Mouse (Mus musculus) stomach, embryonic 14.5 days (tissue): ENCODE results near the gene Ifnar1. TPM values are rescaled to one million over a fixed set of nuclear protein-coding genes. Genes with fewer than 3 reads are reported as not detected.

Experiments used
- ATAC-seq: fragments of 200-750 bp; cut with Nextera tagmentation; 2 replicates; pipeline ENCODE4 v1.8.0; 2017; ENCODE audit warnings: low read depth, moderate TSS enrichment; ENCODE audit not compliant: insufficient number of reproducible peaks, insufficient read depth, low FRiP score
- H3K27ac ChIP-seq: fragments of 300-500 bp; sonication (generic); 2 replicates; pipeline ENCODE4 v1.5.1; 2014; ENCODE audit warnings: mild to moderate bottlenecking, low read length, moderate library complexity, mixed read lengths
- H3K27me3 ChIP-seq: fragments of 300-500 bp; sonication (generic); 2 replicates; pipeline ENCODE4 v1.6.1; 2014; ENCODE audit warnings: low read length, control low read depth, mixed read lengths; ENCODE audit not compliant: control insufficient read depth, insufficient read depth
- H3K36me3 ChIP-seq: fragments of 300-500 bp; sonication (generic); 2 replicates; pipeline ENCODE4 v1.6.1; 2014; ENCODE audit warnings: mild to moderate bottlenecking, control low read depth, low read length, moderate library complexity, mixed read lengths; ENCODE audit not compliant: control insufficient read depth, insufficient read depth
- H3K4me1 ChIP-seq: fragments of 300-500 bp; sonication (generic); 2 replicates; pipeline ENCODE4 v1.6.1; 2014; ENCODE audit warnings: low read length, control low read depth, mixed read lengths; ENCODE audit not compliant: control insufficient read depth, insufficient read depth
- H3K4me2 ChIP-seq: fragments of 300-500 bp; sonication (generic); replicated peaks from 2 replicates; pipeline ENCODE4 v1.6.1; 2014; ENCODE audit warnings: low read depth, low read length, control low read depth
- H3K4me3 ChIP-seq: fragments of 300-500 bp; sonication (generic); 2 replicates; pipeline ENCODE4 v1.5.1; 2014; ENCODE audit warnings: low read depth, low read length, control low read depth
- H3K9ac ChIP-seq: fragments of 300-500 bp; sonication (generic); replicated peaks from 2 replicates; pipeline ENCODE4 v1.6.1; 2014; ENCODE audit warnings: low read depth, mild to moderate bottlenecking, control low read depth, low read length, moderate library complexity, mixed read lengths
- H3K9me3 ChIP-seq: fragments of 300-500 bp; sonication (generic); 2 replicates; pipeline ENCODE4 v1.6.1; 2016; ENCODE audit warnings: low read depth, low read length, control low read depth; ENCODE audit not compliant: control insufficient read depth
- WGBS: fragments of 180-500 bp; shearing (Covaris S2); extraction: QIAGEN DNeasy Blood & Tissue Kit; methylation state at CpG from one replicate; pipeline ENCODE4 v1.1.7; 2014; 5-methylcytosine and 5-hydroxymethylcytosine counted together
- polyA plus RNA-seq: library from polyadenylated mRNA; unstranded; fragments of >200 nt; fragmentation: Nextera tagmentation; extraction: Ambion mirVana; gene quantifications from 2 replicates; pipeline ENCODE4 v1.2.1, GENCODE M21; 2014

The Ifnar1 gene
- polyA plus RNA-seq, 1 experiment from 2014 or later: 63.9 TPM

GRCm38 (mm10) chr16:91463836-91464400, 21.1 kb upstream of the Ifnar1 start:
- H3K4me1 ChIP-seq: peaks cover 10% of the 10 kb centered on the region
- peak overlapping the region; percentile 52; the same call in 1 of the 2 replicates for H3K27ac ChIP-seq
- H3K4me2 ChIP-seq: peak overlapping the region; percentile 92
- no peaks in the 10 kb centered on the region; the same call in 1 of the 2 replicates for H3K36me3 ChIP-seq
- H3K9ac ChIP-seq: 0 out of 2 replicates have a peak overlapping the region, but pooled peaks have one; percentile 12
- H3K9me3 ChIP-seq: no peaks in the 10 kb centered on the region
- 82% methylated on average over 4 of the region's 4 CpGs for WGBS
- no peak for ATAC-seq
- no peaks in the 10 kb centered on the region for H3K27me3 ChIP-seq
- H3K4me3 ChIP-seq: peak overlapping the region; percentile 62

- H3K4me1 ChIP-seq: peaks cover 10% of the 10 kb centered on the region
- WGBS: 2% methylated on average over 44 of the region's 44 CpGs
- ATAC-seq: peak; percentile 99
- peak overlapping the region; percentile 92 for H3K4me2 ChIP-seq
- H3K27me3 ChIP-seq: no peaks in the 10 kb centered on the region
- H3K36me3 ChIP-seq: no peaks in the 10 kb centered on the region; the same call in 1 of the 2 replicates
- 0 out of 2 replicates have a peak overlapping the region, but pooled peaks have one; percentile 38 for H3K9ac ChIP-seq
- peak overlapping the region; percentile 62 for H3K4me3 ChIP-seq
- no peaks in the 10 kb centered on the region for H3K9me3 ChIP-seq
- H3K27ac ChIP-seq: peak overlapping the region; percentile 52; the same call in 1 of the 2 replicates
Measured at GRCm38 (mm10) chr16:91464594-91465504, 20.2 kb upstream of the Ifnar1 start.

GRCm38 (mm10) chr16:91465505-91466240, 19.4 kb upstream of the Ifnar1 start:
- Histone ChIP-seq H3K4me3 (peak overlapping the region; percentile 62), H3K27me3 (no peaks in the 10 kb centered on the region), H3K27ac (peak overlapping the region; percentile 16; the same call in 1 of the 2 replicates), H3K36me3 (no peaks in the 10 kb centered on the region; the same call in 1 of the 2 replicates), H3K4me2 (peak overlapping the region; percentile 92), H3K9ac (0 out of 2 replicates have a peak overlapping the region, but pooled peaks have one; percentile 38), H3K9me3 (no peaks in the 10 kb centered on the region), H3K4me1 (peaks cover 10% of the 10 kb centered on the region)
- 48% methylated on average over 13 of the region's 13 CpGs for WGBS
- no peak for ATAC-seq

GRCm38 (mm10) chr16:91466566-91466965, 18.5 kb upstream of the Ifnar1 start:
- H3K27ac ChIP-seq: no peak overlapping the region
- no peak for ATAC-seq
- H3K36me3 ChIP-seq: no peaks in the 10 kb centered on the region; the same call in 1 of the 2 replicates
- H3K27me3 ChIP-seq: no peaks in the 10 kb centered on the region
- peaks cover 10% of the 10 kb centered on the region for H3K4me1 ChIP-seq
- no peaks in the 10 kb centered on the region for H3K9me3 ChIP-seq
- no peak overlapping the region for H3K4me2 ChIP-seq
- no peak overlapping the region for H3K4me3 ChIP-seq
- WGBS: 66% methylated on average over 6 of the region's 6 CpGs
- no peak overlapping the region for H3K9ac ChIP-seq

GRCm38 (mm10) chr16:91470470-91470869, 14.6 kb upstream of the Ifnar1 start:
- 79% methylated on average over 3 of the region's 3 CpGs for WGBS
- ATAC-seq: no peak
- Histone ChIP-seq H3K36me3 (no peaks in the 10 kb centered on the region; the same call in 1 of the 2 replicates), H3K4me1 (peaks cover 3% of the 10 kb centered on the region), H3K27ac (no peak overlapping the region), H3K27me3 (no peaks in the 10 kb centered on the region), H3K4me3 (no peak overlapping the region), H3K9me3 (no peaks in the 10 kb centered on the region), H3K4me2 (no peak overlapping the region), H3K9ac (no peak overlapping the region)

- H3K9me3 ChIP-seq: no peaks in the 10 kb centered on the region
- no peak overlapping the region for H3K4me2 ChIP-seq
- ATAC-seq: no peak
- H3K27ac ChIP-seq: no peak overlapping the region
- H3K9ac ChIP-seq: no peak overlapping the region
- no peaks in the 10 kb centered on the region for H3K27me3 ChIP-seq
- H3K4me1 ChIP-seq: no peaks in the 10 kb centered on the region
- 73% methylated on average over 6 of the region's 6 CpGs for WGBS
- no peak overlapping the region for H3K4me3 ChIP-seq
- no peaks in the 10 kb centered on the region; the same call in 1 of the 2 replicates for H3K36me3 ChIP-seq
Measured at GRCm38 (mm10) chr16:91471481-91471880, 13.6 kb upstream of the Ifnar1 start.

GRCm38 (mm10) chr16:91475753-91476152, 9.3 kb upstream of the Ifnar1 start:
- H3K9me3 ChIP-seq: no peaks in the 10 kb centered on the region
- H3K4me3 ChIP-seq: no peak overlapping the region
- no peak overlapping the region for H3K4me2 ChIP-seq
- H3K9ac ChIP-seq: no peak overlapping the region
- no peak for ATAC-seq
- H3K36me3 ChIP-seq: no peaks in the 10 kb centered on the region
- WGBS: 43% methylated on average over 7 of the region's 7 CpGs
- H3K27me3 ChIP-seq: no peaks in the 10 kb centered on the region
- no peaks in the 10 kb centered on the region for H3K4me1 ChIP-seq
- no peak overlapping the region for H3K27ac ChIP-seq

GRCm38 (mm10) chr16:91478067-91478466, 7.0 kb upstream of the Ifnar1 start:
- 52% methylated on average over 1 of the region's 1 CpGs for WGBS
- no peak overlapping the region for H3K4me3 ChIP-seq
- H3K36me3 ChIP-seq: no peaks in the 10 kb centered on the region
- no peak overlapping the region for H3K27ac ChIP-seq
- H3K27me3 ChIP-seq: no peaks in the 10 kb centered on the region
- no peak overlapping the region for H3K9ac ChIP-seq
- H3K9me3 ChIP-seq: no peaks in the 10 kb centered on the region
- H3K4me1 ChIP-seq: no peaks in the 10 kb centered on the region
- no peak overlapping the region for H3K4me2 ChIP-seq
- no peak for ATAC-seq
